Mouse (Mus musculus) testis, postnatal 14 days (tissue): ENCODE results near the gene Myl4.
"Not testable (repeated sequence)": the region's sequence is repeated elsewhere in the genome, so short reads cannot be mapped to it uniquely, and the experiment has no call there.

Source experiments
- DNase-seq: peaks from one replicate; pipeline ENCODE4 v3.0.0; 2021; ENCODE audit warnings: low spot score

Myl4 gene

DNA sequence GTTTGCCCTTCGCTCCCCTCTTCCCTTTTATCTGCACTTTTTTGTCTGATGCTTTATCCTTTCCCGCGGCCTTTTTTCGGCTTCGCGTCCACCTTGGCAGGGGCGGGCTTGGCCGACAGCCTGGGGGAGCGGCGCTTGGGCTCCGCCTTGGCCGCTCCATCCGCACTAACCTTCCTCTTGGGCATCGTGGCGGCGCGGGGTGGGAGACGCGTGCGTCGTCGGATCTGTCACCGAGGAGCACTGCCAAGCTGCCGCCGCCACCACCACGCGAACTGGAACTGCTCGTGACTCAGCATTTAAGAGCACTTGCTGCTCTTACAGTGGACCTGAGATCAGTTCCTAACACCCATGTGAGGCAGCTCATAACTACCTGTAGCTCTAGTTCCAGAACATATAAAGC lies 20.9 kb downstream of the Myl4 start:
- DNase-seq, result not testable (repeated sequence)

DNA sequence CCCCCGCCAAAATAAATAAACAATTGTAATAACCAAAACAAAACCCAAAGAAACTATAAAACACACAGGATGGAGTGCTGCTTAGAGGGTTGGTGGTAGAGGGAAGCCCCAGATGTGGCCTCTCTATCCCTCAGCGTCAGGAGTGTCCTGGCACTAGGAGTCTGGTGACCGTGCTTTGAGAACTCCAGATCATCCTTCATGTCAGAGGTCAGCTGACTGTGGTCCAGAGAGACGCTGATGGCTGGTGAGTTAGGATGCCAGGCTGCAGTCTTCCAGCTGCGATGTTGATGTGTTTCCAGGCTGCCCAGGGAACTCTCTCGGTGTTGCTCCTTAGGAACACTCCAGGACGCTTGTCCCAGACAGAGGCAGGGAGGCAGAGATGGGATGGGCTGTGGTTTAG lies 21.6 kb downstream of the Myl4 start:
- no peak for DNase-seq

DNA sequence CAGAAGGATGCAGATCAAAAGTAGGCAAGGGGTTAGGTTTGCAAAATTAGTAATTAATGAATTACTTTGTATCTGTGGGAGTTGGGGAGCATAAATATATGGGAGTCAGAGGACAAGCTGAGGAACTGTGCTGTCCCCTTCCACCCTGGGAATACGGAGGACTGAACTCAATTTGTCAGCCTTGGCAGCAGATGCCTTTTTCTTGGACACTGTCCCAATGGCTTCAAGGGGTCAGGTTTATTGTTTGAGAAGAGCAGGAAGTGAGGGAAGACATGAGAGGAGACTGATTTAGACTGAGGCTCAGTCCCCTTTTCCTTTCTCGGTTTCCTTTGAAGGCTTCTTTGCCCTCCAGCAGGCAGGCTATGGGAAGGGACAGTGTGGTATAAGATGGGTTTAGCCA lies 22.1 kb downstream of the Myl4 start:
- no peak for DNase-seq

DNA sequence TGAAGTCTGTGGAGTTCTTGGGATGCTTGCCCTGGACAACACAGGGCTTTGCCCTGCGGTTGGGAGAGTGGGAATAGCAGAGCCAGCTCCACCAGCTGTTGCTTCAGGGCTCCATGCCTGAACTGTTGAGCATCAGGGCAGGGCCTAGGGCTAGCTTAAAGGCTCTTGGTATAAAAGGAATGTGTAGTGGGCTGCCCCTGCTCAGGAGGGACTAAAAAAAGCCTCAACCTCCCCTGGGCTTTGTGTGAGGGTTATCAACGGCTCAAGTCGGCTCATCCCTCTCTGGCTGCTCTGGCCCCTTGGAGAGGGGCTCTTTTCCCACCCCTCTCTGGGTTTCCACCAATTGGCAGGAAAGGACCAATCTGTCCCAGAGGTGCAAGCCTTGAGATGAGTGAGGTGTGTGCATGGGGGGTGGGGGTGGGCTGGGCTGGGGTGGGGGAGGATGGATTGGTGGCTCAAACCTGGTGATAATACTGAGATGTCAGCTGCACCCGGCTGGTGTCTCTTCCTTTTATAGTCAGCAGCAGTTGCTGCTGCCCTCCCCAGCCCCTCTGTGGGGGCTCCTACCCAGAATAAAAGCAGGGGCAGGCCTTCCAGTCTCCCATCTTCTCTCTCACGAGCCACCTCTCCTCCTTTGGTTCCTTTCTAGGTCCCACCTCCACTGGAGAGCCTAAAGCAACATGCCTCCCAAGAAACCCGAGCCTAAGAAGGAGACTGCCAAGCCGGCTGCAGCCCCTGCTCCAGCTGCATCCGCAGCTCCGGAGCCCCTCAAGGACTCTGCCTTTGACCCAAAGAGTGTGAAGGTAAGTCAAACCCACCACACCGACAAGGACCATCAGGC lies 26.5 kb downstream of the Myl4 start:
- no peak for DNase-seq

DNA sequence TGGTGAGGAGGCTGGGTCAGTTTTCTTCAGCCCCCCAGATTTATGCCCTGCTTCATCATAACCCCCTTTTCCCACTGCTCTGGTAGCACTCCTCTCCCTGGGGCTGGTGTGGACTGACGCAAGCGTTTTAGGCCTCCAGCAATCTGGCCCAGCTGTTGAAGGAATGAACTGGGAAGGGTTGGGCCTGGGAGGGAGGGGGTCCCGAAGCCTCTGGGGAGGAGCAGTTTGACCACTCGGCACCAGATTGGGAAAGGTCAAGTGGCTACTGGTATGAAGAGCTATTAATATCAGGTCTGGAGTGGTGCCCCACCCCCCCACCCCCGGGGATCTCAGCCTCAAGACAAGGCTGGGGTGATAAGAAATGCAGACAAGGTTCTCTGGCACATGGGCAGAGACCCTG lies 27.6 kb downstream of the Myl4 start:
- DNase-seq, result no peak

DNA sequence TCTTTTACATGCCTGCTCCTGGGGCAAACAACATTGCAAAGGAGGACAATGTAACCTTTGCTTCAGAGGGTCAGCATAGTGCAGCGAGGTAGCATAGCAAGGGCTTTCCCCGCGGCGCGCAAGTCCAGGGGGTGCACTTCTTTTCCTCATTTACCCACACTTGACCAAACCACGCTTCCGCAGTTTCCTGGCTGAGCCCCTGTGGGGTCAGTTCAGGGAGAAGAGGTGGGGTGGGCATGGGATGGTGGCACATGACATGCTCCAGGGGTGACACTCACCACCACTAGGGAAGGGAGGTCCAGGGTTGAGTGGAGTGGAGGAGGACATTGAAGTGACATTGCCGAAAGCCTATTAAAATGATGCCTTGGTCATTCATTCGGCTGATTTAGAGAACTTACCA lies 28.6 kb downstream of the Myl4 start:
- DNase-seq, result no peak

DNA sequence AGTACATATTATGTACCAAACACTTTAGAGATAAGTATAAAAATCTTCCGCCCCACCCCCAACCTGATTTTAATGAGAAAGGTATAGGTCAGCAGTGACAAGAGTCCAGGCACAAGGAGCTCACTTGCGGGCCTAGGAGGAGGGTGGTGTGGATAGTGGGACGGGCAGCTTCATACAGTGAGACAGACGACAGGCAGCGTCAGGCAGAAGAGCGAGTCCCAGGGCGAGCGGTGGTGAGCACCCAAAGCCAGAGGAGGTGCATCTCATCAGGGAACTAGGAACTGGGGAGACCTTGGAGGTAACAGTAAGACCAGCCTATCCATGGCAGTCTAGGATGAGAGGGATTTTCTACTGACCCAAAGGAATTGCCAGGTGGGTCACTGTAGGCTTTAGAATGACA lies 29.1 kb downstream of the Myl4 start:
- no peak for DNase-seq

DNA sequence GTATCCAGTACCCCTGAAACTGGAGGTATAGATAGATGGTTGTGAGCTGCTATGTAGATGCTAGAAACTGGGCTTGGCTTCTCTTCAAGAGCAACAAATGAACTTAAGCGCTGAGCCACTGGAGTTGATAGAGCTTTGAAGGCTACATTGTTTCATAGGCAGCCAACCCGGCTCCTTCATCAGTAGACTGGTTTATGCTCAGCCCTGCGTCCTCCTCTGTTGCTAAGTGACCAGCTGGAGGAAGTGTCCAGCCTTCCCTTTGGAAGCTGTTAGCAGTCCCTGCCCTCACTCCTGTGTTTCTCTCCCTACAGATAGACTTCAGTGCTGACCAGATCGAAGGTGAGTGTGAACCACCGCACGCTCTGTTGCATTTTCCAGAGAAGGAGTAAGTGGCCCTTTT lies 29.6 kb downstream of the Myl4 start:
- DNase-seq, result peak; percentile 75

DNA sequence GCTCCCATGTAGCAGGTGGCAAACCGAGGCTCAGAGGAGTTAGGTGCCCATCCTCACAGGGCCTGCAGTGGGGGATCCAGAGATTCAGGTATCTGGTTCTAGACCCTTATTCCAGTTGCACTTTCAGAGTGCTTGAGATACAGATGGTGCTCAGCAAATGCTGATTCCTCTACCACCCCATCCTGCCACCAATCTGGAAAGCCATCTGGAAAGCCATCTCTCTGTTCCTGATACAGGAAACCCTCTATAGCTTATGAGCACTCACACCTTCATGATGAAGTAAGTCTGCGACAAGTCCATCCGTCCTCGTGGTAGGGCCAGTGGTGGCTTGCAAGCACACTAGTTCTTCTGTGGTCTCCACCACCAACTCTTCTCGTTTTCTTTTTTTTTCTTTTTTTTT lies 30.1 kb downstream of the Myl4 start:
- no peak for DNase-seq

DNA sequence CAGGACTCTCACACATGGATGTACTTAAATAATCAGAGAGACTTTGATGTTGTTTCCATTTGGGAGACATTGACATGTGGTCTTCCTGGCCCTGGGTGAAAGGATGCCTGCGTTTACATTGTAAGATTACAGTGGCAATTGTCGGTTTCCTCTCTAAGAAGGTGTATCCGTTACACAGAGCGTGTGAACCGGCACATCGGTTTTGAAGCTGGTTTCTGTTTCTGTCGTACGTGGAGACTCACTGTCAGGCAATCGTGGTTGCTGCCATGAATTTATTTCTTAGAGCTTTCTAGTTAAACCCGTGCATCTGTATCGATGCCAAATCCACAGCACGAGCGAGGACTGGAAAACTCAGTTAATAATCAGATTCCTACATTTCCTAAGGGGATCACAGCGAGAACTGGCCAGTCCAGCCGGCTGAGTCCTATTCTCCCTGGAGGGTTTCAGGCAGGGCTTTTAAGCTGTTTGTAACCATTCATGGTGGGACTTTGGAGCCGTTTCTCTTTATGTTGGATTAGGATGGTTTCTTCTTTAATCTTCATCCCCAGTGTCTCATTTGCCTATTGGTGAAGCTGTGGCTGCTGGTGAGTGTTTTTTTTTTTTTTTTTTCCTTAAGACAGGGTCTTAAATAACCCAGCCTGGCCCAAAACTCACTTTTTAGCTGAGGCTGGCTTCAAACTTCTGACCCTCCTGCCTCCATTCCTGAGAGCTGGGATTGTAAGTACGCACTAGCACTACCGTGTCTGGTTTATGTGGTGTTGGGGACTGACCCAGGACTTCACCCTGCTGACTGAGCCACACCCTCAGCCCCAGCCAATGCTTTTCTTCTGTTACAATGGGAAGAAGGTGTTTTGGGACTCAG lies 31.2 kb downstream of the Myl4 start:
- DNase-seq, result no peak

DNA sequence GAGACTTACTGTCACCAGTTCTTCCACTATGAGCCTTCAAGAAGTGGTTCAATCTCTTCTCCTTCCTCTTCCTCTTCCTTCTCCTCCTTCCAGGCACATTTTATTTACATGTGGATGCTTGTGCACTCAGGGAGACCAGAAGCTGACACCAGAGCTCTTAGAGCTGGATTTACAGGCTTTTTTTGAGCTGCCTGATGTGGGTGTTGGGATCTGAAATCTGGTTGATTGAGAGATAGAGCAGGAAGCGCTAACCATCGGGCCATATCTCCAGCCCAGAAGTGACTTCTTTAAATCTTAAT lies 31.8 kb downstream of the Myl4 start:
- no peak for DNase-seq

DNA sequence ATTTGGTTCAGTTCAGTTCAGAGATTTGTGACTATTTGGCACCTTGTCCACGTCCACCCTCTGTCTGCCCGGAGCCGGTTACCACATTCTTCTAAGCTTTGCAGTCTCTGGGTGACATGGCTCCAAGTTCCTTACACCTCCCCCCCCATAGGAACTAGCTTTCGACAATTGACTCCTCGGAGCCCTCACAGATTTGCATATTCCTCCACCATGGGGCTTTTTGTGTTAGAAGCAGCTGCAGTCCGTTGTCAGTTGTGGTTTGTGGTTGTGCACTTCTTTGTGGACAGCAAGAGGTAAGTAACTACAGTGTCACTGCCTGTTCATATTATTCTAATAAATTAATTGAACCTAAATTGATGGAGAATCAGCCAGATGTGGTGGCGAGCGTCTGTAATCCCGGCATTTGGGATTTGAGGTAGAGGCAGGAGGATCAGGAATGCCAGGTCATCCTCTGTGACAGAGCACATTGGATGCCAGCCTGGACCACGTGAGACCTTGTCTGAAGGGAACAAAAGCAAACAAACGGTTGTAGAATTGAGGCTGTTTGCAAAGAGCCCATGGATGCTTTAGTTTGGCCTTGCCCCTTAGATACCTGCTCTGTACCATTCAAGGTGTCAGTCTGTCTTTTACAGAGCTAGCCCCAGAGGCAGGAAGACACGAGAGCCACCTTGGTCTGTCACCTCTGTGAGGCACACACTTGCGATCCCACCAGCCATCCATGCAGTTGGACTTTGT lies 32.3 kb downstream of the Myl4 start:
- no peak for DNase-seq

DNA sequence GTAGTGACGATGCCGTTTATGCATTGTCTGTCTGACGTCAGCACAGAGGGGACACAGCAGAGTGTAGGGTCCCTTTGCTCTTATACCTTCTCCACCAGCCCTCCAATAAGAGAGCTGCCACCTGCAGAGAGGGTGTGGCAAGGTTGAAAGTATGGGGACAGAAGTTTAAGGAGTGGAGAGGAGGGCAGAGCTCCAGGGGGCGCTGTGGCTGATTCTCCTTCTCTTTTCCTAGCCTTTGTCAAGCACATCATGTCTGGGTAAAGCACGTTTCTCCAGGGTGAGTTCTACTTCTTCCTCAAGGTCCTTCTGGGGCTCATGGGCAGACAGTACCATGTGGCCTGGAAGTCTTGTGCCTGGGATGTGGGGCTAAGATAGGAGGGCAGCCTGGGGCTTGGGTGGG lies 35.0 kb downstream of the Myl4 start:
- no peak for DNase-seq

DNA sequence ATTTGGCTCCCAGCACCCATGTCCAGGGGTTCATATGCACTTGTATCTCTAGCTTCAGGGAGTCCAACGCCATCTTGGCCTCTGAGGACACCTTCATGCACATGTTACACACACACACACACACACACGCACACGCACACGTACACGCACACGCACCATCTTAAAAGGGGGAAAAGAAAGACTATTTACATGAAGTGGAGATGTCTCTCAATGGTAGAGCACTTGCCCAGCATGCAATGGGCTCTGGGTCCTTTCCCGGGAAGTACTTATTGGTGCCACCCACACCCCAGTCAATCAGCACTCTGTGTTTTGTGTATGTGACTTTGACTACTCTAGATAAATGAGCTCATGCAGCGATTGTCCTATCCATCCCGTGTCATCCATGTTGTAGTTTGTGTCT lies 37.4 kb downstream of the Myl4 start:
- DNase-seq, result no peak

DNA sequence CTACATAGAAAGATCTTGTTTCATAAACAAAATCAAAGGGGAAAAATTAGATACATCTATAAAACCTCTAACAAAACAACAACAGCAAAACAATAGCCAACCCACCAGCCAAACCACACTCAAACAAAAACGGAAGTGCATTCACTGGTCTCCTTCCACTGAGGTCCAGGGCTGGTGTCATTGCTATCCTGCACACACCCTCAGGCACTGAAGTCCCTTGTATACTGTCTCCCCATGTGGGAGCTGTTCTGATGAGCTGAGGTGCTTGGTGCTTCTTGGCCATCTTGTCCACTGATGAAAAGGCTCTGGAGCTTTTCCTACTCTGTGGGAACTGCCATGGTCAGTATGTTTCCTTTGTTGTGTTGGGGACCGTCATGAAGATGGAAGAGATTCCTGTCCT lies 38.0 kb downstream of the Myl4 start:
- no peak for DNase-seq

DNA sequence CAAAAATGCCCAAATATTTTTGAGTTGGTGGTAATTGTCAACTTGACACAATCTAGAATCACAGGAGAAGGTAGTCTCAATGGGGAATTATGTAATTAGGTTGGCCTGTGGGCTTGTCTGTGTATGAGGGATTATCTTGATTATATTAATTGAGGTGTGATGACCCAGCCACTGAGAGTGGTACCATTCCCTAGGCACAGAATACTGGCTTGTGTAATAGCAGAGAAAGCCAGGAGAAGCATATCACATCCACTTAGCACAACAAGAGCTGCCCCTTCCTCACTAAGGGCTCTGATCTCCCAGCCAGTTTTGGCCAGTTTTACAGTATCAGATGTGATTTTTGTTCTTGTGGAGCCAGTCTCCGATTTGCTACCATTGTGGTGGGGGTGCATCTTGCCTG lies 39.1 kb downstream of the Myl4 start:
- DNase-seq, result no peak

DNA sequence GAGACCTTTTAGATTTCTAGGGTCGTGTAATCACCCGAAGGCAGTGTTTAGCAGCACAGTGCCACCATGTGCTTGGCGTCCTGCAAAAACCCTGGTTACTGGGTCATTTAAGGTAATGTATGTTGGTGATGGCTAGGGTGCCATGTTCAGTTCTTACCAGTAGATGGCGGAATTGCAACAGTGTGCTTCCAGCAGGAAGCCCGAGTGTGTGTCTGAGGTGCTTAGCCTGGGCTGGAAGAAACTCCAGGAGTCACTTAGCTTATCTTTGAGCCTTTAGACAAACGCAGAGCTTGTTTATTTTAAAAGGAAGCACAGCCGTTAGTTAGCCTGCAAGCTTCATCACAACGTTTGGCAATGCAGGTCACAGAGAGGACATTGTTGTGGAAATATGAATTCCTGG lies 39.7 kb downstream of the Myl4 start:
- peak; percentile 69 for DNase-seq

DNA sequence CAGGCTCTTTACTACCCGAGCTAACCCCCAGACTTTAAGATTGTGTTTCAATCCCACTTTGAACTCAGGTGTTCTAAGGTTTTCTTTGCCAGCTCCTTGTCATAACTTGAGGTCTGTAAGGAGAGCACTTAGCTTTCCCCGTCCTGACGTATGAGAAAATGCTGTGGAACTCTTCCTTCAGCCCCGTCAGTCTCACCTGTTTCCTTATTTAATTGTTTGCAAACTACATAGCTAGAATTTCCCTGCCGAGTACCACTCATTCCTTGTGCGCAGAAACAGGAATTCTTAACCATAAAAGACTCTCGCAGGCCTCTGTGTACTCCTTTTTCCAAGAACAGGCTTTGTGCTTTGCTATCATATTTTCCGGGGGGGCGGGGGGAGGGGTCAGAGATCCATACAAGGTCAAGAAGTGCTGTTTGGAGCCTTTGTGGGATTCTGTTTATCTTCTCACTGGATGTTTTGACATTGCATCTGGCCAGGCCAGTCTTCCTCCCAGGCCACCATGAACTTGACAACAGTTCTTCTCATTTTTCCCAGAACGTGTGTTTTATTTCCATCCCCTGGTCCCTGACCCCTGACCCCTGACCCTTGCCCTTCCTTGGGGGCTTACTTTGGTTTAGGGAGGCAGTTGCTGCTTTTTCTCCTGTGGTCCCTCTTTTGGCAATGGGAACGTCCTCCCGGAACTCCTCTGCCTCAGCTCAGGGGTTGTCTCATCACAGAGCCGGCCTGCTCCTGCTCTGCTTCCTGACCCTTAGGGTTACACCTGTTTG lies 41.8 kb downstream of the Myl4 start:
- no peak for DNase-seq

DNA sequence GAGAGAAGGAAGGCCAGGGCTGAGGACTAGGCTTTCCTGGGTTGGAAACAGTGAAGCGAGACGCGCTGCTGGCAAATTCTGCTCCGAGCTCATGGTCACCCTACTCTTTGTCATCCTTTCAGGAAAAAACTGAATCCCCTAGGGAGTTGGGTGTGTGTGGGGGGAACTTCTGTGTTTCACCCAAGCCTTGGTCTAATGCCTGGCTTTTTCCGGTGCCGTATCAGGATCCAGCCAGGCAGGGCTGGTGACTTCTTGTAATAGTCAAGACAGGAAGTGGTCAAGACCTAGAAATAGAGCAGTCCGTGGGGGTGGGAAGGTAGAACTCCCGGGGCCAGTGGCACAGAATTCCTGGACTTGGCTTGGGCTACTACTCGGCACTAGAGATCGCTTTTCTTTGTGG lies 45.9 kb downstream of the Myl4 start:
- no peak for DNase-seq

DNA sequence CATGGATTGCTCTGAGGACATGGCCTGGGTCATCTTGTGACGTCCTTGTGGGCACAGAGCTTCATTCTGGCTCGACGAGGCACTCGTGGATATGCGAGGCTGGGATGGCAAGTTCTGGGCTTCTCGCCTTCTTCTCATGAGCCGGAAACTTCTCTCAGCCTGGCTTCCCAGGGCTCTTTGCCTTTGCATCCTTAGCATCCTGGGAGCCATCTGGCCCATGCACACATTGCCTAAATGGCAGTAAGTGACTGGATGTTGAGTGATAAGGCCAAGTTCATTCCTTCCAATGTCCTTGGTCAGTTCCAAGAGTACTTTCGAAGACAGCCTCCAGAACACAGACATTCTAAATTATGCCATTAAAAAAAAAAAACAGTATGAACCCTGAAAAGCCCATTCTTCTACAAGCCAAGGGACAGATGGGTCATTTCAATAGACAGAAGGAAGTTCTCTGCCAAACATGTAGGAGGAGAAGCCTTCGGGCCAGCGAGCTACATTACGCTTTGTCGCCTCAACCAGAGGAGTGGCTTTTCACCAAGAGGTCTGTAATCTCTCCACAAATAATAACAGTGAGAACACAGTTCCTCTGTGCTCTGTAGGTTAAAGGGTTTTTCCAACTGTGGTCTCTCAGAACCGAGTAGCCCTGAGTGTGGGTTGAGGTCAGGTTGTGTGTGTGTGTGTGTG lies 48.9 kb downstream of the Myl4 start:
- peak; percentile 55 for DNase-seq

DNA sequence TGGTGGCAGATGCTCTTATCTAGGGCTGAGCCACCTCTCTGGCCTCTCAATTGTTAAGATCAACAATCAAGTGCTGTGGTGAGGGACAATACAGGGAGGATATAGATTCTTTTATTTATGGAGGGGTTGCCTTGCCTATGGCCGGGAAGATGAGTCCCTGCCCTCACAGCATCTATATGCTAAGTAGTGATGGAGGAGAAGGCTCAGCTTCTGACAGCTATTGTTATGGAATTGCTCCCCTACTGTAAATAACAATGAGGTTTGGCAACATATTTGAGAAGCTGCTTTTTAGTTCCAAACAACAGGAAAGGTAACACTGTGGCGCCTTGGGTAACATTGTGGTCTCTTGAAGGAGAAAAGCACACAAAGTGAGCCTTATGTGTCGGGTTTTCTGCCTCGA lies 50.2 kb downstream of the Myl4 start:
- no peak for DNase-seq

DNA sequence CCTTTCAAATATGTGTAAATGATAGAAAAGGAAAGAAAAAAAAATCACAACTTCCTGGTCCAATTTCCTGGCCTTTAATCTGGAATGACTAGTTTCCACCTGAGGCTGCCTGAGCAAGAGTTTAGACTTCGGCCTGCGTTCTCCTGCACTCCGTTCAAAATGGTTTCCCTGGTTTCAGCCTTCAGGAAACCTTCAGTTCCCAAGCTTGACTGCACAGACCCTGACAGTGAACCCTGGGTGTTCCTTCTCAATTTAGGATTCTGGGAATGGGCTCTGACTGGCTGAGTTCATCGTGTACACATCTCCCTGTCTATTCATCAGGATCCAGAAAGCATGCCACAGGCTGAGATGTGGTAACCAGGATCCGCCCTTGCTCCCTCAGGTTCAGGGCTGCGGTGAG lies 53.7 kb downstream of the Myl4 start:
- DNase-seq, result no peak
